Mouse (Mus musculus) stomach, embryonic 14.5 days (tissue): Measurements from ENCODE around the gene Hoxd10. TPM values are rescaled to one million over a fixed set of nuclear protein-coding genes. Genes with fewer than 3 reads are reported as not detected.
A peak's percentile ranks its signal among the peaks of the same experiment; 100 is the strongest.

Experiments
- ATAC-seq: fragments of 200-750 bp; cut with Nextera tagmentation; 2 replicates; pipeline ENCODE4 v1.8.0; 2017; ENCODE audit warnings: low read depth, moderate TSS enrichment; ENCODE audit not compliant: insufficient number of reproducible peaks, insufficient read depth, low FRiP score
- H3K27ac ChIP-seq: fragments of 300-500 bp; sonication (generic); 2 replicates; pipeline ENCODE4 v1.5.1; 2014; ENCODE audit warnings: mild to moderate bottlenecking, low read length, moderate library complexity, mixed read lengths
- H3K27me3 ChIP-seq: fragments of 300-500 bp; sonication (generic); 2 replicates; pipeline ENCODE4 v1.6.1; 2014; ENCODE audit warnings: low read length, control low read depth, mixed read lengths; ENCODE audit not compliant: control insufficient read depth, insufficient read depth
- H3K36me3 ChIP-seq: fragments of 300-500 bp; sonication (generic); 2 replicates; pipeline ENCODE4 v1.6.1; 2014; ENCODE audit warnings: mild to moderate bottlenecking, control low read depth, low read length, moderate library complexity, mixed read lengths; ENCODE audit not compliant: control insufficient read depth, insufficient read depth
- H3K4me1 ChIP-seq: fragments of 300-500 bp; sonication (generic); 2 replicates; pipeline ENCODE4 v1.6.1; 2014; ENCODE audit warnings: low read length, control low read depth, mixed read lengths; ENCODE audit not compliant: control insufficient read depth, insufficient read depth
- H3K4me2 ChIP-seq: fragments of 300-500 bp; sonication (generic); replicated peaks from 2 replicates; pipeline ENCODE4 v1.6.1; 2014; ENCODE audit warnings: low read depth, low read length, control low read depth
- H3K4me3 ChIP-seq: fragments of 300-500 bp; sonication (generic); 2 replicates; pipeline ENCODE4 v1.5.1; 2014; ENCODE audit warnings: low read depth, low read length, control low read depth
- H3K9ac ChIP-seq: fragments of 300-500 bp; sonication (generic); replicated peaks from 2 replicates; pipeline ENCODE4 v1.6.1; 2014; ENCODE audit warnings: low read depth, mild to moderate bottlenecking, control low read depth, low read length, moderate library complexity, mixed read lengths
- H3K9me3 ChIP-seq: fragments of 300-500 bp; sonication (generic); 2 replicates; pipeline ENCODE4 v1.6.1; 2016; ENCODE audit warnings: low read depth, low read length, control low read depth; ENCODE audit not compliant: control insufficient read depth
- WGBS: fragments of 180-500 bp; shearing (Covaris S2); extraction: QIAGEN DNeasy Blood & Tissue Kit; methylation state at CpG from one replicate; pipeline ENCODE4 v1.1.7; 2014; 5-methylcytosine and 5-hydroxymethylcytosine counted together
- polyA plus RNA-seq: library from polyadenylated mRNA; unstranded; fragments of >200 nt; fragmentation: Nextera tagmentation; extraction: Ambion mirVana; gene quantifications from 2 replicates; pipeline ENCODE4 v1.2.1, GENCODE M21; 2014

Gene Hoxd10
- polyA plus RNA-seq, 1 experiment from 2014 or later: not detected

- H3K27me3 ChIP-seq: peaks cover 73% of the 10 kb centered on the region
- no peaks in the 10 kb centered on the region for H3K36me3 ChIP-seq
- no peaks in the 10 kb centered on the region for H3K9me3 ChIP-seq
- ATAC-seq: no peak
- H3K27ac ChIP-seq: no peak overlapping the region
- 6% methylated on average over 43 of the region's 43 CpGs for WGBS
- H3K4me2 ChIP-seq: peak overlapping the region; percentile 19; the same call in 1 of the 2 replicates
- no peak overlapping the region for H3K9ac ChIP-seq
- H3K4me1 ChIP-seq: no peaks in the 10 kb centered on the region
- peak overlapping the region; percentile 7 for H3K4me3 ChIP-seq
Measured at GRCm38 (mm10) chr2:74726973-74727639, 35.4 kb downstream of the Hoxd10 start.

DNA sequence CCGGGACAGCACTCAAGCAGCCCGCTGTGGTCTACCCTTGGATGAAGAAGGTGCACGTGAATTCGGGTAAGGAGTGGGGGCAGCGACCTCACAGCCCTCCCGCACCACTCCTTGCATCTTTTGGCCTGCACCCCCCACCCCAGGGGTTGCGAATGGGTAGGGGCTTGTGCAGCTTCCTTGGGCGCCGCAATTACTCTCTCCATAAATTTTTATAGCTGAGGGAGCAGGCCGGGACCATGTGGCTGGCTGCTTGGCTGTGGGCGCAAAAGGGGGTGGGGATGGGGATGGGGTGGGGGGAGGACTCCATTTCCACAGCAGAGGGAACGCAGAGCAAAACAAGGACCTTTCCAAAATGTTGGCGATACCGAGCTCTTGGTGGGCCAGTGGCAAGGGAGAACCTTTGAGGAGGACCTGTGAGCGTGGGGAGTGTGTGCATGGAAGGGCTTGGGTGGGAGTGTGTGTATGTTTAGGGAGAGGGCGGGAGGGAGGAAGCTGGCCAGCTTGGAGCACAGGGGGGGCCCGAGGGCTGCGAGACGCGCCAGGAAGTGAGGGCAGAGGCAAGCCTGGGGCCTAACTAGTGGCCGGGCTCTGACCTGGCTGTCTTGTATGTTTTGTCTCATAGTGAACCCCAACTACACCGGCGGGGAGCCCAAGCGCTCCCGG lies 36.0 kb downstream of the Hoxd10 start:
- Histone ChIP-seq H3K27me3 (peaks cover 70% of the 10 kb centered on the region), H3K9me3 (no peaks in the 10 kb centered on the region), H3K4me1 (no peaks in the 10 kb centered on the region), H3K9ac (no peak overlapping the region), H3K27ac (no peak overlapping the region), H3K36me3 (no peaks in the 10 kb centered on the region), H3K4me3 (peak overlapping the region; percentile 7), H3K4me2 (peak overlapping the region; percentile 19; the same call in 1 of the 2 replicates)
- ATAC-seq: no peak
- 10% methylated on average over 25 of the region's 25 CpGs for WGBS

DNA sequence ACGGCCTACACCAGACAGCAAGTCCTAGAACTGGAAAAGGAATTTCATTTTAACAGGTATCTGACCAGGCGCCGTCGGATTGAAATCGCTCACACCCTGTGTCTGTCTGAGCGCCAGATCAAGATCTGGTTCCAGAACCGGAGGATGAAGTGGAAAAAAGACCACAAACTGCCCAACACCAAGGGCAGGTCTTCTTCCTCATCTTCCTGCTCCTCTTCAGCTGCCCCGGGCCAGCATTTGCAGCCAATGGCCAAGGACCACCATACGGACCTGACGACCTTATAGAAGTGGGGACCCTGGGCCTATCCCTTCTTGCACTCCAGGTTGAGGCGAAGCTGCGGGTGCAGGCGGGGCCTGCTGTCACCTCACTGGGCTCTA lies 36.6 kb downstream of the Hoxd10 start:
- Histone ChIP-seq H3K9me3 (no peaks in the 10 kb centered on the region), H3K9ac (no peak overlapping the region; the same call in 1 of the 2 replicates), H3K36me3 (no peaks in the 10 kb centered on the region), H3K27me3 (peaks cover 67% of the 10 kb centered on the region), H3K4me2 (no peak overlapping the region; the same call in 1 of the 2 replicates), H3K27ac (no peak overlapping the region), H3K4me1 (no peaks in the 10 kb centered on the region), H3K4me3 (peak overlapping the region; percentile 7; the same call in 1 of the 2 replicates)
- no peak for ATAC-seq
- WGBS: 38% methylated on average over 13 of the region's 13 CpGs

- Histone ChIP-seq H3K36me3 (no peaks in the 10 kb centered on the region), H3K27me3 (peaks cover 57% of the 10 kb centered on the region), H3K27ac (no peak overlapping the region), H3K9ac (no peak overlapping the region), H3K4me1 (no peaks in the 10 kb centered on the region), H3K4me2 (no peak overlapping the region), H3K9me3 (no peaks in the 10 kb centered on the region), H3K4me3 (no peak overlapping the region)
- 21% methylated on average over 8 of the region's 8 CpGs for WGBS
- ATAC-seq: no peak
Measured at GRCm38 (mm10) chr2:74730331-74730730, 38.6 kb downstream of the Hoxd10 start.

DNA sequence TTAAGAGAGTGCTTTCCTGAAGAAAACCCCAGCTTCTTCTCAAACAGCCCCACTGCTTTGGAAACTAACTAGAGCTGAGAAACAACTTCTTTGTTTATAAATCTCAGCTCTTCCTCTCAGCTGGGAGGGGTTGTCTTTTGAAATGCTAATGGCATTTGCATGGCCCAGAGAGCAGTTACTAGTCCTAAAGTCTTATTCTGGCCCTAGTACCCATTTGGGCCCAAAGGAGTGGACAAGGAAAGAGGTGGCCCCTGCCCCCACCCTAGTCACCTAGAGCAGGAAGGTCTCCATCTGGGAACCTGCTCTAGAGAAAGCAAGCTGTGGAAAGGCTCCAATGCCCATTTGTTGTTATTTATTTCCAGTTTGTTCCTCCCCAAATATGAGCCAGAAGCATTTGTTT lies 39.3 kb downstream of the Hoxd10 start:
- Histone ChIP-seq H3K36me3 (no peaks in the 10 kb centered on the region), H3K27ac (no peak overlapping the region), H3K4me2 (no peak overlapping the region), H3K4me1 (no peaks in the 10 kb centered on the region), H3K9me3 (no peaks in the 10 kb centered on the region), H3K9ac (no peak overlapping the region), H3K27me3 (peaks cover 52% of the 10 kb centered on the region), H3K4me3 (no peak overlapping the region)
- no peak for ATAC-seq

DNA sequence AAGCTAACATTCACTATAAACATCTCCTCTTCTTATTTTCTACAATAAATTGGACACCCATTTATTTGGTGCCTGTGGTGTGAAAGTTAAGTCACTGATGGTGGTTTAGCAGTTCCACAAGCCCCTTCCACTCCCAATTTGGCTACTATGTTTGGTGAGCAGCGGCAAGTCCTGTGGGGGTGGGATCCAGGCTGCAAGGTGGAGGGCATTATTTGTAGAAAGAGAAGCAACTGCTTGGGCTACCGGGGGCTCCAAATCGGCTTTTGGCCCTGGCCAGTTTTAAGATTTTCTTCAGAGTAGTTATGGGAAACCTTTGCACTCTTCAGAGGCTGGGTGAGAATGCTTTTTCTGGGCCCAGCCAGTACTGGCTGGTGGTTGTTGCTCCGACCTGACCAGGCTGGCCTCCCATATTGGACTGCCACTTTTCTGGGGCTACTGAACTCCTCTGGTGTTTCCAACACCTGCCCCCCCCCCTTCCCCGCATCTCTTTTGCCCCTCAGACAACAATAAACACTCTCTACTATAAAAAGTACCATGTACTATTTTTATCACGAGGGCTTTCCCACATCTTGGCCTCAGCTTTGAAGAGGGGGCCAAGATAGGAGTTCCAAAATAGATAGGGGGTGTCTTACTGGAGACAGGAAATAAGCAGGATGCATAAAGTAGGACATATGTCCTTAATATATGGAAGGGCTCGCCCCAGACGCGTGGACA lies 40.2 kb downstream of the Hoxd10 start:
- H3K4me1 ChIP-seq: no peaks in the 10 kb centered on the region
- H3K36me3 ChIP-seq: no peaks in the 10 kb centered on the region
- 0 out of 2 replicates have a peak overlapping the region, but pooled peaks have one; percentile 4 for H3K4me2 ChIP-seq
- ATAC-seq: no peak
- no peak overlapping the region for H3K27ac ChIP-seq
- 16% methylated on average over 9 of the region's 9 CpGs for WGBS
- H3K4me3 ChIP-seq: no peak overlapping the region
- H3K9me3 ChIP-seq: no peaks in the 10 kb centered on the region
- peaks cover 50% of the 10 kb centered on the region for H3K27me3 ChIP-seq
- no peak overlapping the region for H3K9ac ChIP-seq

DNA sequence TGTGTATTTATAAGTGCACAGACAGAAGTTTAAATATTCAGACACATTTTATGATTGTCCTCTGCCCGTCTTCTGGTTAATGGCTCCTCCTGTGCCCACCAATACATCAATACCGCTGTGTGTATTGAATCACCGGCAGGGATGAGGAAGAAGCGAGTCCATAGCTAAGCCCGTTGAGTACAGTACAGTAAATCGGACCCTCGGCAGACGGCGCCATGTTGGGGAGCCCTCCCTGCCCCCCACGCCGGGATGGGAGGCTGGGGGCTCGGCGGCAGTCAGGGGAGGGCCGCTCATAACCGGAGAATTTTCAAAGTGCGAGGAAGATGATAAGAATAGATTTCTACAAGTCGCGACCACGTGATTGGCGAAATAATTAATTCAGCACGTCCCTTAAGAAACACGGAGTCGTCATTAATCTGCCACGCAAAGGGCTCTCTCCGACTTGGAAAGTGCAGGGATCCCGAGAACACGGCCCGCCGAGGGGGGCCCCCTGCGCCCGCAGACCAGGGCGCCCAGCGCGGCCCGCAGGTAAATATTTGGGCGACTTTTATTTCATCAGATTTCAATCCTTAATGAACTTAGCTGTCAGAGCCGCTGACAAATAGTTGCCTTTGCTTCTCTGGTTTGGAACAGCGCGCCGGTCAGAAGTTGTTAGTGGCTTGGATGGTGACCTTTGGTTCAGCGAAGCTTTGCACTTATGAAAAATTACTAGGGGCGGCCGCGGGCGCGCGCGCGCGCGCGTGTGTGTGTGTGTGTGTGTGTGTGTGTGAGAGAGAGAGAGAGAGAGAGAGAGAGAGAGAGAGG lies 41.0 kb downstream of the Hoxd10 start:
- 4% methylated on average over 52 of the region's 52 CpGs for WGBS
- Histone ChIP-seq H3K27me3 (peaks cover 55% of the 10 kb centered on the region), H3K36me3 (no peaks in the 10 kb centered on the region), H3K9me3 (no peaks in the 10 kb centered on the region), H3K27ac (no peak overlapping the region), H3K4me2 (peak overlapping the region; percentile 27; the same call in 1 of the 2 replicates), H3K9ac (no peak overlapping the region), H3K4me1 (no peaks in the 10 kb centered on the region), H3K4me3 (peak overlapping the region; percentile 5; the same call in 1 of the 2 replicates)
- ATAC-seq: no peak

- H3K27ac ChIP-seq: no peak overlapping the region
- ATAC-seq: no peak
- H3K9me3 ChIP-seq: no peaks in the 10 kb centered on the region
- peaks cover 55% of the 10 kb centered on the region for H3K27me3 ChIP-seq
- H3K4me2 ChIP-seq: peak overlapping the region; percentile 27; the same call in 1 of the 2 replicates
- H3K36me3 ChIP-seq: no peaks in the 10 kb centered on the region
- H3K4me3 ChIP-seq: no peak overlapping the region
- no peaks in the 10 kb centered on the region for H3K4me1 ChIP-seq
- under 1% methylated on average over 16 of the region's 16 CpGs for WGBS
- H3K9ac ChIP-seq: no peak overlapping the region
Measured at GRCm38 (mm10) chr2:74733317-74733661, 41.6 kb downstream of the Hoxd10 start.
